Mouse (Mus musculus): ENCODE measurements around the gene Kctd10.

GRCm38 (mm10) chr5:114416855-114417254, 36.5 kb upstream of the Kctd10 start:
- TF ChIP-seq POLR2A (IDR thresholded peaks at IDR 0.05; ENCODE audit: borderline replicate concordance, low read depth, low read length) (no peak), CTCF (IDR thresholded peaks at IDR 0.05; ENCODE audit: low read depth, low read length) (no peak)

Data from bone marrow macrophage, adult 2 months (primary cell).